Mouse (Mus musculus): ENCODE measurements at regions not wholly inside any gene's neighbourhood (a gene's known extent, or its start where the extent isn't known, plus 50 kb on each side); places are given as distances from the start of the nearest gene placed in this dataset.

GRCm38 (mm10) chr15:32021009-32021602 lies 156.0 kb upstream of the Tas2r119 start:
- TF ChIP-seq CTCF (IDR thresholded peaks at IDR 0.05; ENCODE audit: low read depth, low read length) (no peak), POLR2A (IDR thresholded peaks at IDR 0.05; ENCODE audit: extremely low read depth, insufficient read depth, low read length) (no peak)

Data from liver, adult 2 months (tissue).